ENCODE assay signal across 9 mouse cellular contexts in the genomic region with DNA sequence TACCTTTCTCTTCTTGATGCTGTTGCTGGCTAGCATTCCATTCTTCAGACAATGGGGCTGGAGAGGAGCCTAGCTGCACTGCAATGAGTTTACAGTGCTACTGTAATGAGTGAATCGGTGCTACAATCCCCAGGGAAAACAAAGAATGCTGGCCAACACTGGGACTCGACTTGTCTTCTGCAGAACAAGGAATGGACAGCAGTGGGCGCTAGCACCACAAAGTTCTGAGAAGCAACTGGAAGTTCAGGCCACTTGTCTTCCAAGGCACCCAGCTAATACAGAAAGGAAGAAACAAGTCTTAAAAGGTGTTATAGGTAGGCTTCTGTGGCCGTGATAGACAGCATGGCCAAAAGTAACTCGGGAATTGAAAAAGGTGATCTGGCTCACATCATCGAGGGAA. TPM values are rescaled to one million over a fixed set of nuclear protein-coding genes. Genes with fewer than 3 reads are reported as not detected.
DNase-seq lines count a peak whose midpoint lies in the region; ATAC-seq lines count a peak whose summit lies in the region.
"Had no signal": no experiment of that assay in that cellular context is flagged by ENCODE, and none has a peak within 500 bp of the region (broad histone marks: within the 10 kb centered on the region; RNA-seq: fewer than 3 reads in every experiment).

No protein-coding gene starts in this region.

- no peaks in the 10 kb centered on the region for H3K4me1 ChIP-seq in hindbrain, embryonic 10.5 days (replicated peaks)
- no peaks in the 10 kb centered on the region for H3K4me1 ChIP-seq in hindbrain, embryonic 16.5 days (ENCODE audit: control insufficient read depth, insufficient read depth, low read depth, low read length)
- H3K4me1 ChIP-seq: midbrain, embryonic 12.5 days had no signal

- peak; percentile 69 for DNase-seq in hindbrain, embryonic 10.5 days (ENCODE audit: low spot score)
- DNase-seq in WW6 (ENCODE audit: low read depth, low spot score) = peak; percentile 28
- peak; percentile 63 to 84 for DNase-seq in heart, postnatal 10 days
- peak; percentile 44 to 68 for DNase-seq in left cerebral cortex, adult 8-10 months (ENCODE audit: low spot score in 2 of 2)
- DNase-seq in ovary, postnatal 14 days (ENCODE audit: low spot score) = peak; percentile 73
- no peak for DNase-seq in natural killer cell, adult 2 months (ENCODE audit: low spot score in 2 of 2)

- H3K27ac ChIP-seq in hindbrain, embryonic 10.5 days = no peak overlapping the region
- no peak overlapping the region for H3K27ac ChIP-seq in hindbrain, embryonic 16.5 days (ENCODE audit: low read depth, low read length)
- H3K27ac ChIP-seq: midbrain, embryonic 12.5 days had no signal

- H3K27me3 ChIP-seq in hindbrain, embryonic 10.5 days (ENCODE audit: insufficient read depth, poor library complexity, severe bottlenecking) = no peaks in the 10 kb centered on the region
- H3K27me3 ChIP-seq in hindbrain, embryonic 16.5 days (replicated peaks; ENCODE audit: control insufficient read depth, insufficient read depth, low read length) = no peaks in the 10 kb centered on the region
- H3K27me3 ChIP-seq: midbrain, embryonic 12.5 days had no signal

- no peak overlapping the region for H3K9ac ChIP-seq in hindbrain, embryonic 16.5 days (ENCODE audit: low read depth, low read length)
- H3K9ac ChIP-seq: midbrain, embryonic 12.5 days had no signal

- no peak for ATAC-seq in hindbrain, embryonic 16.5 days
- 0 out of 2 replicates have a peak, but pooled peaks have one; percentile 47 for ATAC-seq in common myeloid progenitor, adult 5-6 weeks (replicated peaks; ENCODE audit: low read depth, poor library complexity, severe bottlenecking)

- no peak overlapping the region for H3K4me3 ChIP-seq in hindbrain, embryonic 10.5 days
- no peak overlapping the region for H3K4me3 ChIP-seq in hindbrain, embryonic 16.5 days (ENCODE audit: low read length)
- H3K4me3 ChIP-seq: midbrain, embryonic 12.5 days had no signal

- H3K4me2 ChIP-seq in hindbrain, embryonic 16.5 days (ENCODE audit: low read length) = no peak overlapping the region
- H3K4me2 ChIP-seq: midbrain, embryonic 12.5 days had no signal

- H3K9me3 ChIP-seq in hindbrain, embryonic 10.5 days = no peaks in the 10 kb centered on the region
- no peaks in the 10 kb centered on the region for H3K9me3 ChIP-seq in hindbrain, embryonic 16.5 days (ENCODE audit: control insufficient read depth, low read length)
- H3K9me3 ChIP-seq: midbrain, embryonic 12.5 days had no signal

- H3K36me3 ChIP-seq in hindbrain, embryonic 10.5 days = no peaks in the 10 kb centered on the region
- no peaks in the 10 kb centered on the region for H3K36me3 ChIP-seq in hindbrain, embryonic 16.5 days (ENCODE audit: control insufficient read depth, insufficient read depth, low read length)
- H3K36me3 ChIP-seq: midbrain, embryonic 12.5 days had no signal

- intact Hi-C loops in heart, postnatal 10 days (cut with DNase I) = loop anchor here (2.0 to 5.0 kb wide), 3 partner anchors 115 to 485 kb away; no protein-coding TSS in a partner anchor

- 46% methylated on average over 6 of the region's 6 CpGs for WGBS in hindbrain, embryonic 10.5 days
- 44% methylated on average over 6 of the region's 6 CpGs for WGBS in hindbrain, embryonic 16.5 days

RNA-seq across cellular contexts. Expression of a gene that starts 53.4 kb away (rescaled TPM):
- 0.68 and 1.1 TPM in 2 replicates for polyA plus RNA-seq in hindbrain, embryonic 10.5 days (2016; fragmentation: Nextera tagmentation; extraction: Ambion mirVana)
- polyA plus RNA-seq in hindbrain, embryonic 16.5 days (2015; fragmentation: Nextera tagmentation; extraction: Ambion mirVana) = 15.8 and 17.2 TPM in 2 replicates
- not detected in 2 replicates for total RNA-seq in common myeloid progenitor, adult 5-6 weeks (2017)
- under 1 TPM; 0.41 to 0.87 TPM for total RNA-seq in heart, postnatal 10 days (2021)
- 100 to 1,000 TPM; 151 to 190 (median 165) TPM for total RNA-seq in left cerebral cortex, adult 8-10 months (2022)

Comparison
In these comparisons a context has a peak if more than half of its experiments do, and no peak if none do; other contexts are left out.
1. DNase-seq: peak in hindbrain, embryonic 10.5 days (single experiment), WW6 (single experiment), heart, postnatal 10 days (2 of 2), left cerebral cortex, adult 8-10 months (2 of 2) and ovary, postnatal 14 days (single experiment); none in natural killer cell, adult 2 months (0 of 2).
2. RNA of a gene that starts 53.4 kb away (total RNA-seq): 151 to 190 TPM in left cerebral cortex, adult 8-10 months; 0.41 to 0.87 TPM in heart, postnatal 10 days and not detected in common myeloid progenitor, adult 5-6 weeks; every median in the first group is over 10 times any median in the second.